Mouse (Mus musculus) intestine, postnatal 0 days (tissue): ENCODE measurements around the gene Pknox1. TPM values are rescaled to one million over a fixed set of nuclear protein-coding genes. Genes with fewer than 3 reads are reported as not detected.

Source experiments
- ATAC-seq: fragments of 200-750 bp; cut with Nextera tagmentation; 2 replicates; pipeline ENCODE4 v1.8.0; 2017; ENCODE audit warnings: mild to moderate bottlenecking, moderate TSS enrichment, moderate library complexity
- H3K27ac ChIP-seq: fragments of 300-500 bp; sonication (generic); 2 replicates; pipeline ENCODE4 v1.5.1; 2014; ENCODE audit warnings: mild to moderate bottlenecking, low read depth, low read length, moderate library complexity
- H3K27me3 ChIP-seq: fragments of 300-500 bp; sonication (generic); replicated peaks from 2 replicates; pipeline ENCODE4 v1.6.1; 2014; ENCODE audit warnings: low read length, mixed read lengths; ENCODE audit not compliant: control insufficient read depth, insufficient read depth
- H3K36me3 ChIP-seq: fragments of 300-500 bp; sonication (generic); 2 replicates; pipeline ENCODE4 v1.6.1; 2014; ENCODE audit warnings: mild to moderate bottlenecking, moderate library complexity; ENCODE audit not compliant: control insufficient read depth, insufficient read depth
- H3K4me1 ChIP-seq: fragments of 300-500 bp; sonication (generic); replicated peaks from 2 replicates; pipeline ENCODE4 v1.6.1; 2014; ENCODE audit warnings: antibody characterized with exemption, low read length, mixed read lengths; ENCODE audit not compliant: control insufficient read depth, insufficient read depth
- H3K4me2 ChIP-seq: fragments of 300-500 bp; sonication (generic); replicated peaks from 2 replicates; pipeline ENCODE4 v1.6.1; 2014; ENCODE audit warnings: low read depth, mild to moderate bottlenecking, moderate library complexity
- H3K4me3 ChIP-seq: fragments of 300-500 bp; sonication (generic); 2 replicates; pipeline ENCODE4 v1.5.1; 2014; ENCODE audit warnings: low read depth, low read length
- H3K9ac ChIP-seq: fragments of 300-500 bp; sonication (generic); 2 replicates; pipeline ENCODE4 v1.6.1; 2014; ENCODE audit warnings: mild to moderate bottlenecking, low read depth, low read length
- H3K9me3 ChIP-seq: fragments of 300-500 bp; sonication (generic); 2 replicates; pipeline ENCODE4 v1.6.1; 2016; ENCODE audit warnings: mixed run types; ENCODE audit not compliant: control insufficient read depth
- CTCF ChIP-seq: sonication (generic); IDR thresholded peaks from 2 replicates; pipeline ENCODE4 v1.5.1; 2016; ENCODE audit warnings: low read depth, mild to moderate bottlenecking, control low read depth, antibody characterized with exemption, moderate library complexity
- WGBS: fragments of 180-500 bp; shearing (Covaris S2); extraction: QIAGEN DNeasy Blood & Tissue Kit; methylation state at CpG from one replicate; pipeline ENCODE4 v1.1.7; 2014; 5-methylcytosine and 5-hydroxymethylcytosine counted together
- polyA plus RNA-seq: library from polyadenylated mRNA; unstranded; fragments of >200 nt; fragmentation: Nextera tagmentation; extraction: Ambion mirVana; gene quantifications from 2 replicates; pipeline ENCODE4 v1.2.1, GENCODE M21; 2015

The Pknox1 gene
- polyA plus RNA-seq, 1 experiment from 2014 or later, result 10.3 TPM

DNA sequence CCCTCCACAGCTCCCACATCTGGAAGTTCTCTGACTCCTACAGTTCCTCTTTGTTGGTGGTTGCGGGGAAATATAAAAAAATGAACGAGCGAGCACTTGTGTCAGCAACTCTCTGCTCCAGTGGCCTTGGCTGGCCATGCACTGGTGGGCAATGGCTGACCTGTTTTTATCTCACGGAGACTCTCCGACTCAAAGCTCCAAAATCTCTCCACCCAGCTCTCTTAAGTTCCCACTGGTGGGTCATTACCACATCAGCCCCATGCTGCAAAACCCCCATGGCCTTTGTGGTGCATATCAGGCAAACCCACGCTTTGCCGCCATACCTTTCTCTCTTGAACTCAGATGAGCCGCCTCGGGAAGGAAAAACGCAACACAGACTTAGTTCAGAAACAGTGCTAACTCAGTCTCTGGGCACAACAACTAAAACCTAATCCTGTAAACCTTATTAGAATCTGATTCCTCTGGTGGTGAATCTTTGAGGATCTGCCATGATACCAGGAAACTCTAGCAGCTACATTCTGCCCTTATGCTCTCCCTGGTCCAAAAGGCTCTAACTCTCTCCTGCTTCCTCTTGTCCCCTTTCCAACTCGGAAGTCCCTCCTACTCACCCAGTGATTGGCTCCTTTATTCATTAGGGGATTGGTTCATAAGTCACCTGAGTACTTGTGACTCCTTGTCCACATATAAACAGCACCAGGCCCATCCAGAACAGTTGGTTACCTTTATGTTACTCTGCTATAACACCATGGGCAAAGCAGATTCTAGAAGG, 5.3 kb upstream of the Pknox1 start:
- no peak overlapping the region for H3K4me3 ChIP-seq
- ATAC-seq, result no peak
- H3K9ac ChIP-seq, result no peak overlapping the region
- no peaks in the 10 kb centered on the region for H3K9me3 ChIP-seq
- no peak overlapping the region for H3K4me2 ChIP-seq
- no peaks in the 10 kb centered on the region for H3K27me3 ChIP-seq
- 91% methylated on average over 11 of the region's 11 CpGs for WGBS
- no peaks in the 10 kb centered on the region for H3K36me3 ChIP-seq
- TF ChIP-seq CTCF, result no peak
- H3K4me1 ChIP-seq, result 0 out of 2 replicates have a peak, but pooled peaks cover 9% of the 10 kb centered on the region
- H3K27ac ChIP-seq, result no peak overlapping the region

DNA sequence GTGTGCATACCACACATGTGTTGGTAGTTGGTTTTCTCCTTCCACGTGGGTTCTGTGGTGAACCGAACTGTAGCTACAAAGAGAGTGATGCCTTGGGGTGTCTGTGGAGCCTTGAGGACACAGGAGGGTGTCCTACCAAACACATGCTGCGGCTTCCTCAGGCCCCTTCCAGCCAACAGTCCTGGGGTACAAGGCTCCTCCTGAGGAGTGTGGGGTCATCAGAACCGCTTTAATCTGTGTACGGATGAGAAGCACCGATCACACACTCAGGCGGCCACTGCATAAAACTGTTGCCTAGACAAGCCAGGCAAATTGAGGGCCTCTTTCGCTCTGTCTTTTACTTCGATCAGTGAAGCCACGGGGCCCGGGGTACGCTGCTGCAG, 911 bp upstream of the Pknox1 start:
- H3K27me3 ChIP-seq, result no peaks in the 10 kb centered on the region
- H3K9me3 ChIP-seq, result no peaks in the 10 kb centered on the region
- H3K9ac ChIP-seq, result peak overlapping the region; percentile 50
- no peak for TF ChIP-seq CTCF
- ATAC-seq, result no peak
- peak overlapping the region; percentile 75 for H3K27ac ChIP-seq
- H3K36me3 ChIP-seq, result no peaks in the 10 kb centered on the region
- peak overlapping the region; percentile 36 for H3K4me3 ChIP-seq
- H3K4me1 ChIP-seq, result 0 out of 2 replicates have a peak, but pooled peaks cover 13% of the 10 kb centered on the region
- peak overlapping the region; percentile 60 for H3K4me2 ChIP-seq
- 19% methylated on average over 12 of the region's 12 CpGs for WGBS

DNA sequence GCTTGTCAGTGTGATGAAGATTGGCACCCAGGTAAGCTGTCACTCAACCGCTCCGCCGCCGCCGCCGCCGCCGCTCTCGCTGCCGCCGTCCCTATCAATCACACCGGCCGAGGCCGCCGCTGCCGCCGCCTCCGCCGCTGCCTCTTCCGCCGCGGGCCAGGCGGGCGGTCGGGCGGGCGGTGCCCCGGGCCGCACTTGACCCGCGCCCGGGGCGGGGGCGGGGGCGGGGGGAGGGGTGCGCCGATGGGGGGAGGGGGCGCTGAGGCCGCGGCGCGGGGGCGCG, 265 bp downstream of the Pknox1 start:
- Histone ChIP-seq H3K36me3 (no peaks in the 10 kb centered on the region), H3K9me3 (no peaks in the 10 kb centered on the region), H3K9ac (peak overlapping the region; percentile 88), H3K4me3 (peak overlapping the region; percentile 87), H3K4me1 (0 out of 2 replicates have a peak, but pooled peaks cover 17% of the 10 kb centered on the region), H3K4me2 (peak overlapping the region; percentile 84), H3K27ac (peak overlapping the region; percentile 98), H3K27me3 (no peaks in the 10 kb centered on the region)
- no peak for TF ChIP-seq CTCF
- WGBS, result 0% methylated on average over 22 of the region's 44 CpGs
- ATAC-seq, result no peak

- peak; percentile 22 for ATAC-seq
- peak overlapping the region; percentile 88 for H3K9ac ChIP-seq
- peak; percentile 45 for TF ChIP-seq CTCF
- WGBS, result 1% methylated on average over 87 of the region's 88 CpGs
- 0 out of 2 replicates have a peak, but pooled peaks cover 17% of the 10 kb centered on the region for H3K4me1 ChIP-seq
- H3K36me3 ChIP-seq, result no peaks in the 10 kb centered on the region
- H3K9me3 ChIP-seq, result no peaks in the 10 kb centered on the region
- H3K4me2 ChIP-seq, result peak overlapping the region; percentile 84
- no peaks in the 10 kb centered on the region for H3K27me3 ChIP-seq
- H3K27ac ChIP-seq, result peak overlapping the region; percentile 98
- peak overlapping the region; percentile 87 for H3K4me3 ChIP-seq
Observed at GRCm38 (mm10) chr17:31565141-31566056, 865 bp downstream of the Pknox1 start.

GRCm38 (mm10) chr17:31566276-31566675, 1.7 kb downstream of the Pknox1 start:
- H3K4me2 ChIP-seq, result peak overlapping the region; percentile 84

DNA sequence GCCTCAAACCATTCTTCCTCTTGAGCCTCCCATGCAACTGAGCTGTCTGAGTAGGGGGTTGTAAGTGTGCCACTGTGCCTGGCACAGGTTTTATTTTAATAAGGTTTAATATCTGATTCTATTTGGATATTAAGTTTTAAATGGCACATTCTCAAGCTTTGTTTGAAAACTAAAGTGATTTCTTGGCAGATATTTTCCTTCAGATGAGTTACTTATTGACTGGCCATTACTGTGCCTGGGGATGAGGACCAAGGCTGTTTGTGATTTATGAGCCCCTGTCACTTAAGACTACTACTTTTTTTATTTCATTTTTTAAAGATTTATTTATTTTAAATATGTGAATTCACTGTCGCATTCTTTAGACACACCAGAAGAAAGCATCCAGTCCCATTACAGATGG, 5.2 kb downstream of the Pknox1 start:
- no peak overlapping the region for H3K27ac ChIP-seq
- no peak for ATAC-seq
- no peak for TF ChIP-seq CTCF
- H3K4me1 ChIP-seq, result peaks cover 13% of the 10 kb centered on the region; the same call in 1 of the 2 replicates
- H3K36me3 ChIP-seq, result no peaks in the 10 kb centered on the region
- WGBS, result 67% methylated on average over 1 of the region's 1 CpGs
- H3K9me3 ChIP-seq, result no peaks in the 10 kb centered on the region
- no peaks in the 10 kb centered on the region for H3K27me3 ChIP-seq
- H3K9ac ChIP-seq, result no peak overlapping the region
- H3K4me2 ChIP-seq, result no peak overlapping the region
- no peak overlapping the region for H3K4me3 ChIP-seq

More at GRCm38 (mm10) chr17:31566276-31566675, 1.7 kb downstream of the Pknox1 start:
- Histone ChIP-seq H3K9me3 (no peaks in the 10 kb centered on the region), H3K4me1 (peaks cover 17% of the 10 kb centered on the region; the same call in 1 of the 2 replicates), H3K9ac (peak overlapping the region; percentile 88; the same call in 1 of the 2 replicates), H3K27me3 (no peaks in the 10 kb centered on the region), H3K36me3 (no peaks in the 10 kb centered on the region), H3K4me3 (peak overlapping the region; percentile 87), H3K27ac (no peak overlapping the region)
- no peak for ATAC-seq
- no peak for TF ChIP-seq CTCF
- 70% methylated on average over 6 of the region's 6 CpGs for WGBS
